Mouse (Mus musculus) thymus, postnatal 36 days (tissue): ENCODE results near the gene Ttc39b.
A peak's percentile ranks its signal among the peaks of the same experiment; 100 is the strongest.
"Not testable (repeated sequence)": the region's sequence is repeated elsewhere in the genome, so short reads cannot be mapped to it uniquely, and the experiment has no call there.

Experiments used
- DNase-seq, 2 experiments: peaks; one replicate each; pipeline ENCODE4 v3.0.0; 2022; ENCODE audit warnings: mixed read lengths in 2 of 2

Ttc39b gene

GRCm38 (mm10) chr4:83272917-83273615 lies 51.0 kb downstream of the Ttc39b start:
- DNase-seq = no peak

GRCm38 (mm10) chr4:83270481-83270880 lies 53.6 kb downstream of the Ttc39b start:
- DNase-seq = no peak

GRCm38 (mm10) chr4:83269614-83270013 lies 54.4 kb downstream of the Ttc39b start:
- no peak for DNase-seq

GRCm38 (mm10) chr4:83265926-83266692 lies 57.9 kb downstream of the Ttc39b start:
- no peak for DNase-seq

GRCm38 (mm10) chr4:83264832-83265231 lies 59.2 kb downstream of the Ttc39b start:
- no peak for DNase-seq

DNA sequence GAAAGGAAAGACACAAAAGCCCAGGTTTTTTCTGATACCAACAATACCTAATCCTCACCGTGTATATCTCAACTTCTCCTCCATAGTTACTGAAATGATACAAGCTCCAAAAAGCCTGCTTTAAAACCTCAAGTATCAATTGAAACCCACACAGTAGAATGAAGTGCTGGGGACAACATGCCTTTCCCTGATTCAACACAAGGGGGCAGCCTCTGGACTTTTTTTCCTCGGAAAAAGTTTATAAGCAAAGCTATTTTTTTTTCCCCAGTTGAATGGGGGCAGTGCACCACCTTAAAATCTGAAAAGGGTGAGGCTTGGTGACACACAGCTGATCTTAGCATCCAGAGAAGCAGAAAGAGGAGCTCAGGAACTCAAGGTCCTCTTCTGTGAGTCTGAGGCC lies 62.1 kb downstream of the Ttc39b start:
- DNase-seq = peak in 1 of 2 experiments; percentile 17

DNA sequence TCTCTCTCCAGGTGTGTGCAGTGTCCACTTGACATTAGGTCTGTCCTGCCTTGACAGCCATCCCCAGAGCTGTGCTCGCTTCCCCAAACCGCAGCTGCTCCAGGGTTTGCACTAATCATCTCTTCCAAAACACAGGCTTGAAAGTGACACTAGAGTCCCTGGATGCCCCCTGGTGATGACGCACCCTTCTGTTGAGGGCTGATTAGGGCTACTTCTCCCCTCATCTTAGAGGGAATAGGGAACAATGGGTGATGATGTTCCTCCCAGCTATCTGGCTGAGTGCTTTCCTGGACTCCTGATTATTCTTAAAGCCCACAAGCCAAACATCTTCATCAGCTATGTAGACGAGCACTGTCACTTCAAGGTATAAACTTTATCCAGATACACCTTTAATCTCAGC lies 64.4 kb downstream of the Ttc39b start:
- no peak for DNase-seq

DNA sequence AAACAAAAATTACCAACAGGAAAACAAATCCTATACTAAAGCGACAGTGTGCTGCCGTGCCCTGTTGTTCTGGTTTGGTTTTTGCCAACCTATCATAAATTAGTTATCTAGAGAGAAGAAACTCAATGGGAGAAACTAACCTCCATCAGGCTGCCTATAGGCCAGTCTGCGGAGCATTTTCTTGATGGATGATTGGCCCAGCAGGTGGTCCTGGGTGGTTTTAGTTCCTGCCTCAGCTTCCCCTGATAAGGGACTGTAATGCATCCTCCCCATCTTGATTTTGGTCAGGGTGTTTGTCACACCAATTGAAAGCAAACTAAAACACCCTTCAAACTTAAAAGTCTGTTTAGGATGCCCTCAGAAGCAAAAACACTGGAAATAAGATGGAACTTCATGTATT lies 65.8 kb downstream of the Ttc39b start:
- DNase-seq = no peak

DNA sequence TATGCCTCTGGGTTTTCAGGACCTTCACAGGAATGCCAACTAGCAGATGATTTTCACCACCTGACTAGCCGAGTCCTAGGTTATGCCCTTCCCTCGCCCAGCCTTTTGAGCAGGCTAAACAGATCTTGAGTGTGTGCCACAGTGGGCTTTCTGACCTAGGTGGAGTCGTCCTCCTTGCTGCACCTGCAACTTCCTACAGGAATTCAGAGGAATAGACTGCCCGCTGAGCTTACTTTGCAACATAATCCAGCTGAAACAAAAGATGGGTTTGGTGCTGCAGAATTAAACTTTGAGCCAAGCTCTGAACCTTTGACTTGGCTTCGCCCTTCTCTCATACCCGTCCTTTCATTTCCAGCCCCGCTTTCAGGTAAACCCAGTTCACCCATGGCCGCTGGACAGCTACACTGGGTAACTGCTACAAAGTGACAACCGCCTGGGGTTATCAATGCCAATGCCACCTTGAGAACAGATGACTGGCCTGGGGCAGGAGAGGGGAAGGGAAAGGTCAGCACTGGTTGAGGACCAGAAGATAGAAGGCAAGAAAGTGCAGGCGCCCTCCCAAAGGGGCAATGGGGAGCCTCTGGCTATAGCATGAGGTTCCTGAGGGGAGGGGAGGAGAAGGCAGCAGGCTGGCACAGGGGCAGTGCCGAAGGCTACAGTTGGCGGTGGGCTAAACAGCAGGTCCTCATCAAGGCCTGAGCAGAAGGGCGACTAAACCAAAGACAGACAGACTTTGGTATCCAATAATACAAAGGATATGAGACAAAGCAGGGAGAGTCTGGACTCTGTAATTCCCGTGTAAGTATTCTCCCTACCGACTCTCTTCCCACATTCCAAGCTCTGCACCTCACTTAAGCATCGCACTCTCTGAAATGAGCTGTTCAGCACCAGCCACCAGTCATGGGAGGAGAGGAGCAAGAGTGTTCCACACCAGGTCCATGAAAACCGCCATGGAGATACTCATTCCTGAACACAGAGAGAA lies 66.5 kb downstream of the Ttc39b start:
- DNase-seq = no peak

DNA sequence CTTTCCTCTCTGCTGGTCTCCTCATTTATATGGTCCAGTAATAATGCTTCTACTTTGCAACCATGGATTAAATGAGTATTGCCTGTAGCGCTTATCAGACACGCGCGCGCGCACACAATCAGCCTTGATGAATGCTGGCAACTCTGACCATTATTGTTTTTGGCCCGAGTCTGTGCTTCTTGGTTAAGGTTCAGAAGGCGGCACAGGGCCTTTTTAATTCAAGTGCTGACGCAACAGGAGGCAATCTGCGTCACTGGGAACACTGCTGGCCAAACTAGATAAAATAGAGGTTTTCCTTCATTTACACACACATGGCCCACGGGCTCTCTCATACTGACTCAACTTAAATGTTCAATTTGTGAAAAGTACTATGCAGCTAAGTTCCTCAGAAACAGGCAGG lies 67.3 kb downstream of the Ttc39b start:
- DNase-seq = no peak

DNA sequence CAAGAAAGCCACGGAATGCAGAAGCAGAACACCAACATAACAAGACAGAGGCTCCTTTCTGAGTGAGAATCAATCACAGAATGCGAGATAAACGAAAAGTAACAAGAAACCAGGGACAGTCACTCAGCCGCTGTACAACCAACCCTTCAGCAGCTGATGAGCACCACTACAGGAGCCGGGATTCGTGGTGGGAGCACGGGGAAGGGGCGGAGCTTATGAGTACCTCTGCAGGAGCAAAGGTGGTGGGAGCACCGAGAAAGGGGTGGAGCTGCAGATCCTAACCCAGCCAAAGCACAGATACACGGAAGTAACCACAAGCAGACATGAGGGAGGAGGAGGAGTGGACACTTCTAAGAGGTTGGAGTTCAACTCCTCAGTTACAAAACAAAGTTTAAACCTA lies 69.1 kb downstream of the Ttc39b start:
- no peak for DNase-seq

GRCm38 (mm10) chr4:83253679-83254078 lies 70.4 kb downstream of the Ttc39b start:
- DNase-seq = no peak

GRCm38 (mm10) chr4:83243706-83244105 lies 80.3 kb downstream of the Ttc39b start:
- DNase-seq = no peak

DNA sequence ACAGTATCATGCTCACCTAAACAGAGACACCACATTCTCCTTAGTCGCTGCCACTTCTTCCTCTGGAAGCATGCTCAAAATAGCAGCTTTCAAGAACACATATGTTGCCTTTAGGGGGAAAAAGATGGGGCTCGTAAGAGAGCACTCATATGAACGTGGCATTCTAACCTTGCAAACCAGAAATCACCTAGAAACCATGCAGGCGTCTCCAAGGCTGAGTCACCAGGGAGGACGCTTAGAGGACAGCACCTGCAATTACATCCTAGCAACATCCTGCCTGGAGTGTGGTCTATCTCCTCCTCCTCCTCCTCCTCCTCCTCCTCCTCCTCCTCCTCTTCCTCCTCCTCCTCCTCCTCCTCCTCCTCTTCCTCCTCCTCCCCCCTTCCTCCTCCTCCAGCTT lies 82.4 kb downstream of the Ttc39b start:
- no peak for DNase-seq

DNA sequence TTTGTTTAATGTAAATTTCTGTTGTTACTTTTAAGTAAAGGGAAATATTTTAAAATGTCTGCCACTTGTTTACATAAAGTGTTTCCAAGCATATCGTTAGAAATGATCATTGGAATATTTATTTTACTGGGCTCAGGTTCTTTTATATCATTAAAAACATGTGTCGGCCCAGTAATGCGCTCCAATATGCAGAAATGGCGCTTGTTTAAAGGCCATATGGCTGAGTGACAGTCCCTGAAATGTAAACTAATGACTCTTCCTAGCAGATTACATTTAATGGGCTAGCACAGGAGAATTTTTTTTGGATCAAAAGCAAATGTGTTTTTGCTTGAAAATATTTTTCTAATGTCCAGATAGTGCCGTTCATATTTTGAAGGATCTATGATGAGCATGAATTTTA lies 86.4 kb downstream of the Ttc39b start:
- no peak for DNase-seq

DNA sequence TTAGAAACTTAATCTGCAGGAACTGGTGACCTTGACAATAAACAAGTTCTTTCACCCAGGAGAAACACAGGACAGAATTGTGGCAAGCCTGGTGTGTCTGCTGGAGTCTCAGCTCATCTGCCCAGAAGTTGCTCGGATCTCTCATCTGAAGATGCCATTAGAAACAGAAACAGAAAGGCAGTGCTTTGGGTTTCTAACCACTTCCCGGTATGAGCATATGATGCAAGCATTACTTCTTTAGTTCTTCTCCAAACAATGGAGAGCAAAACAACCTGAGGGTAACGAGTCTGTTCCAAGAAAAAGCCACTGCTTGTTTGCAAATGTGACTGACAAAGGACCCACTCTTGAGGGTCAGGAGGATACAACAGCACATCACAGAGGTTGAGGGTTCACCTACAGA lies 88.8 kb downstream of the Ttc39b start:
- not testable (repeated sequence) for DNase-seq

- DNase-seq = no peak
Observed at GRCm38 (mm10) chr4:83234739-83235138, 89.3 kb downstream of the Ttc39b start.

DNA sequence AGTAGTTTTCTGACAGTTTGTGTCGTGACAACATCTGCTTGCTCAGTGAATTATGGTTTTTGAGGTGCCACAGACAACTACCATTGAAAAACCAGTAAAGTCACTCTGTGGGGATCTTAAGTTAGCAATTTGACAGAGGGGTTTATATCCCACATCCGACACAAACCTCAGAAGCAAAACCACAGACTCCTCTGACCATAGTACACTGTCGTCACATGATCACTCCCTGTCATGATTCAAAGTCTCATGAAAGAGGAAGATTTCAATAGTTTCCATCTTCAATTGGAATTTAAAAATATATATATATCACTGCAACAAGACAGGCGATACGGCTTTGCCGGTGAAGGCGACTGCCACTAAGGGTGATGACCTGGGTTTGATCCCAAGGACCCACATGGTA lies 89.9 kb downstream of the Ttc39b start:
- DNase-seq = no peak

- no peak for DNase-seq
Observed at GRCm38 (mm10) chr4:83233181-83234123, 90.6 kb downstream of the Ttc39b start.

GRCm38 (mm10) chr4:83232315-83232880 lies 91.7 kb downstream of the Ttc39b start:
- no peak for DNase-seq

GRCm38 (mm10) chr4:83228664-83229283 lies 95.3 kb downstream of the Ttc39b start:
- no peak for DNase-seq
